Mouse (Mus musculus): Measurements from ENCODE around the gene Coil. TPM values are rescaled to one million over a fixed set of nuclear protein-coding genes. Genes with fewer than 3 reads are reported as not detected.

Coil gene
- 1 to 10 TPM; 3.8 to 5.9 TPM for total RNA-seq (2023)

DNA sequence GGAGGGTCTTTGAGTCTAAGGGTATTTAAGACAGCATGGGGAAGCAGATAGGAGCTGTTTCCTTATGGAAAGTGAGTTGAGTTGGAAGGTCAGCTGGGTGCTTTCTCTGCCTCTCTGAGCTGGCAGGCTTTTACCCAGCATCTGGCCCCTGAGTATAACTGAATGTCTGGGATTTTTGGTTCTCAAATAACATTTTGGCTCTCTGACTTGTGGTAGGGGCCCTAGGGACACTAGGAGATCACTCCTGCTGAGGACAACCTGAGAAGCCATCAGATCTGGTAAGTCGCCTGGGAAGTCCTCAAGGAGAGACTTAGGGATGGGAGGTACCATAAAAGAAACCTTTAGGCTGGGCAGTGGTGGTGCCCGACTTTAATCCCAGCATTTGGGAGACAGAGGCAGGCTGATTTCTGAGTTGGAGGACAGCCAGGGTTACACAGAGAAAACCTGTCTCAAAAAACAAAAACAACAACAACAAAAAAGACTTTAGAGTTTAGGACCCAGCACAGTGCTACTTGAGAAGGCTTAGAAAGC is at the start of gene Coil:
Gene Coil, plus strand, starts transcription at position 51 of the 531 bp plus-strand sequence.

DNA sequence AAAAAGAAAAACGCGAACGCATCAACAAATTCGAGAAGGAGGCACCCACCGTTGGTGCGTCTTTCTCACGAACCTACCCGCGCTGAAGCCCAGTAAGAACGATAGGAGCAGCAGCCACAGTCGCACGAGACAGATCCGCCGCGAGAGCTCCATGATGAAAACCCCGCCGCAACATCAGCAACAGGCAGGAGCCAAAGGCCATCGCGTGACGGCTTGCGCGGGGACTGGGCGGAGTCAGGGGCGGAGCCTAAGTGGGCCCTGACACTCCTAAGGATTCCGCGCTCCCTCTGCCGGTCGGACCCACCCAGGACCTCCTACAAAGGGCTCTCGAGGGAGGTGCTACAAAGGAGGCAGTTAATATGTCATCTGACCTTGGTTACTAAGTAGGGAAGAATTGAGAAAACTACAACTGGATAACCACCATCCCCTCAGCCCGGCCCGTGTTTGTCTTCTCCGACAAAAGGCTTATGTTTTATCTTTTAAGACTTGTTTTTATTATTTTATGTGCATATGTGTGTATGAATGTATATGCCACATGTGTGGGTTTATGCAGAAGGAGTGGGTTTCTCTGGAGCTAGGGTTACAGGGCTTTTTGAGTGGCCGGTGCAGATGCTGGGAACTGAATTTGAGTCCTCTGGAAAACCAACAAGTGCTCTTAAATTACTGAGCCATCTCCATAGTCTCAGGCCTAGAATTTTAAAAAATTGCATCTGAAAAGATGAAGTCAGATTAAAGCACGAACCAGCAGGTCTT is 14.7 kb upstream of the Coil start, which contains the start of gene Scpep1:
Gene Scpep1, minus strand, starts transcription at position 249 of the 753 bp plus-strand sequence.

DNA sequence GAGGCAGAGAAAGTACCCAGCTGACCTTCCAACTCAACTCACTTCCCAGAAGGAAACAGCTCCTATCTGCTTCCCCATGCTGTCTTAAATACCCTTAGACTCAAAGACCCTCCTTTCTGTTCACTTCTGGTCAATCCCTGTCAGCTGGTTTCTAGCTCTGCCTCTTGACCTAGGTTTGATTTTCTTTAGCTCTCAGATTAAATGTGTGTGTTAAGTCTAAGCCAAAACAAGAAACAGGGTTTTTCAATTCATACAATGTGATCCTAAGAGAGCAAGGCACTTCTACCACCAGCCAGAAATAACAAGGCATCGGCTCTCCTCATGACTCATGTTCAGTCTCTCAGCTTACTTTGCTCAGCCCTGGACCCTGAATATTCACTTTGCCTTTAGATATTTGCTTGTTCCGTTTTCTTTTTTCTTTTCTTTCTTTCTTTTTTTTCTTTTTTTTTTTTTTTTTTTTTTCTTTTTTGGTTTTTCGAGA is 3.1 kb upstream of the Coil start, which contains the start of gene Elobl:
Gene Elobl, minus strand, starts transcription at position 51 of the 481 bp plus-strand sequence.

DNA sequence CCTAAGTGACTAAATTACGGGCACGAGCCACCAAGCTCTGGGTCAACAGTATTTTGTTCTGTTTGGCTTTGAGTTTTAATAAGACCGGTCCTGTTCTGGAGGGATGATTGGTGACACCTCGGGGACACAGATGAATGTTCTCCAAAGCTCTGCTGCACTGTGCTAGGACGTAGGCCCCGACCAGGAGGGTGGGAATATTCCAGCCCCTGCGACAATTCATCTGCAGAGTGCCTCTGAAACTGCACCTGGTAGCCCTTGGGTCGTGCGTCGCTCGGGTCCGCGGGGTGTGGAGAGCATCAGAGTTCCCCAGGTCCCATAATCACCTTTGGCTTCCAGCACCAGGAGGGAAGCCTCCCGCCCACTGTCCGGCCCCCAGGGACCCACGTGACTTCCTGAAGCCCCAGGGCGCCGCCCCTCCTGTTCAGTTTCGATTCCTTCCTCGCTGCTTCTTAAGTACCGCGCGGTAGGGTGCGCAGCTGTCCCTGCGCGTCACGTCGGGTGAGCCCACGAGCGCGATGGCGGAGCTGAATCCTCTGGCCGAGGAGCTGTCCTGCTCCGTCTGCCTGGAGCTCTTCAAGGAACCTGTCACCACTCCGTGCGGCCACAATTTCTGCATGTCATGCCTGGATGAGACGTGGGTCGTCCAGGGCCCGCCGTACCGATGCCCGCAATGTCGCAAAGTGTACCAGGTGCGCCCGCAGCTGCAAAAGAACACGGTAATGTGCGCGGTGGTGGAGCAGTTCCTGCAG is 29.1 kb downstream of the Coil start, which contains the start of gene Trim25:
Gene Trim25, plus strand, starts transcription at position 403 of the 749 bp plus-strand sequence.

Other genes with a start within 250 kb of the Coil start
- 1 to 10 TPM; 2.9 to 3.7 TPM for gene Akap1, start 105.7 kb upstream of the Coil start, total RNA-seq (2023)
- gene Scpep1, start 14.8 kb upstream of the Coil start, total RNA-seq (2023), result 10 to 100 TPM; 35.2 to 50.1 TPM
- not detected for gene Elobl, start 3.3 kb upstream of the Coil start, total RNA-seq (2023)
- 10 to 100 TPM; 65.3 to 71.4 TPM for gene Trim25, start 29.1 kb downstream of the Coil start, total RNA-seq (2023)
- gene Dgke, start 96.6 kb downstream of the Coil start, total RNA-seq (2023), result 1 to 10 TPM; 1.3 to 1.5 TPM
- not detected for gene Gm525, start 103.6 kb downstream of the Coil start, total RNA-seq (2023)